Comparison of ENCODE assay signal across 8 mouse cellular contexts in genomic region chr5:30343107-30343506, GRCm38 (mm10).
DNase-seq lines count a peak whose midpoint lies in the region; ATAC-seq and TF ChIP-seq lines count a peak whose summit lies in the region.

No protein-coding gene starts in this region.

- DNase-seq in CH12.LX (ENCODE audit: extremely low read depth) = peak; percentile 61
- DNase-seq in layer of hippocampus, adult 2 months (ENCODE audit: low spot score in 2 of 2) = peak; percentile 33 to 66
- DNase-seq in lung, adult 18-20 months = peak; percentile 40 to 53
- peak; percentile 75 to 80 for DNase-seq in thymus, postnatal 36 days

- H3K9ac ChIP-seq in CH12.LX (ENCODE audit: insufficient read depth, low read depth) = no peak overlapping the region

- no peaks in the 10 kb centered on the region for H3K36me3 ChIP-seq in CH12.LX (replicated peaks in 1 of 2; ENCODE audit: control insufficient read depth in 1 of 2, insufficient read depth in 1 of 2, low read length in 1 of 2)

- peak; percentile 56 to 69; a peak in 3 of 4 replicates for ATAC-seq in hematopoietic stem cell, adult 5-6 weeks (replicated peaks in 1 of 2; ENCODE audit: insufficient read depth in 1 of 2, low FRiP score in 2 of 2, low TSS enrichment in 1 of 2, low read depth in 1 of 2, poor library complexity in 2 of 2, severe bottlenecking in 2 of 2)

- TF ChIP-seq POLR2A in CH12.LX (IDR thresholded peaks at IDR 0.05; ENCODE audit: low read depth, low read length) = no peak
- TF ChIP-seq POLR2A in bone marrow, adult 2 months (IDR thresholded peaks at IDR 0.05; ENCODE audit: borderline replicate concordance, control insufficient read depth, low read depth, low read length) = no peak
- no peak for TF ChIP-seq POLR2A in embryonic fibroblast, embryonic 13.5 days (IDR thresholded peaks at IDR 0.05; ENCODE audit: low read depth, low read length)
- TF ChIP-seq POLR2A in olfactory bulb, adult 2 months (IDR thresholded peaks at IDR 0.05; ENCODE audit: insufficient read depth, low read depth, low read length) = no peak

- no peaks in the 10 kb centered on the region for H3K79me2 ChIP-seq in CH12.LX (replicated peaks; ENCODE audit: control insufficient read depth, extremely low read depth, insufficient read depth, poor library complexity, severe bottlenecking)

- no peaks in the 10 kb centered on the region for H3K27me3 ChIP-seq in CH12.LX (replicated peaks)

- WGBS in bone marrow, adult 2 months = 14% methylated on average over 9 of the region's 9 CpGs
- 17% methylated on average over 9 of the region's 9 CpGs for WGBS in olfactory bulb, adult 2 months

- no peak for TF ChIP-seq EP300 in CH12.LX (IDR thresholded peaks at IDR 0.05; ENCODE audit: low read length)

- peak; percentile 46 to 97 for TF ChIP-seq CTCF in CH12.LX (conservative IDR thresholded peaks at IDR 0.05 in 1 of 2, IDR thresholded peaks at IDR 0.05 in 1 of 2; ENCODE audit: low read depth in 2 of 2, low read length in 2 of 2)
- TF ChIP-seq CTCF in bone marrow, adult 2 months (IDR thresholded peaks at IDR 0.05; ENCODE audit: control insufficient read depth, insufficient read depth, low read length) = peak; percentile 75
- TF ChIP-seq CTCF in embryonic fibroblast, embryonic 13.5 days (IDR thresholded peaks at IDR 0.05; ENCODE audit: borderline replicate concordance, insufficient read depth, low read length) = peak; percentile 88
- TF ChIP-seq CTCF in layer of hippocampus, adult 2 months (conservative IDR thresholded peaks at IDR 0.05) = peak; percentile 91
- peak; percentile 87 for TF ChIP-seq CTCF in olfactory bulb, adult 2 months (IDR thresholded peaks at IDR 0.05; ENCODE audit: insufficient read depth, low read depth, low read length)

- no peak overlapping the region for H3K4me3 ChIP-seq in CH12.LX (replicated peaks in 1 of 3; ENCODE audit: low read depth in 2 of 3, low read length in 2 of 3, poor library complexity in 1 of 3)
- no peak overlapping the region for H3K4me3 ChIP-seq in bone marrow, adult 2 months (replicated peaks; ENCODE audit: control insufficient read depth, low read depth, low read length)
- no peak overlapping the region for H3K4me3 ChIP-seq in embryonic fibroblast, embryonic 13.5 days (ENCODE audit: insufficient read depth, low read length)
- no peak overlapping the region for H3K4me3 ChIP-seq in layer of hippocampus, adult 2 months
- H3K4me3 ChIP-seq in olfactory bulb, adult 2 months (ENCODE audit: insufficient read depth, low read depth, low read length) = no peak overlapping the region

- dilution Hi-C loops in CH12.LX (cut with MboI; ENCODE audit: extremely low pct_ligation_motif_present, extremely low pct_unique_long_range_greater_than_20kb, low sequenced_read_pairs) = no loop called here

- H3K4me1 ChIP-seq in CH12.LX (ENCODE audit: control insufficient read depth in 1 of 2, insufficient read depth in 2 of 2) = peaks cover 2 to 8% of the 10 kb centered on the region in 2 experiments; a peak in 2 of 4 replicates
- H3K4me1 ChIP-seq in bone marrow, adult 2 months (ENCODE audit: control insufficient read depth, insufficient read depth, low read length) = no peaks in the 10 kb centered on the region
- H3K4me1 ChIP-seq in embryonic fibroblast, embryonic 13.5 days (ENCODE audit: control insufficient read depth, insufficient read depth, low read length) = no peaks in the 10 kb centered on the region
- peaks cover 8% of the 10 kb centered on the region for H3K4me1 ChIP-seq in olfactory bulb, adult 2 months (ENCODE audit: control insufficient read depth, insufficient read depth, low read length)

- in situ Hi-C loops in CH12.LX (cut with MboI; ENCODE audit: low pct_ligation_motif_present, low pct_unique_long_range_greater_than_20kb, low sequenced_read_pairs) = no loop called here

- no peaks in the 10 kb centered on the region for H3K9me3 ChIP-seq in CH12.LX (replicated peaks; ENCODE audit: low read length)

- no peak overlapping the region for H3K27ac ChIP-seq in CH12.LX (ENCODE audit: insufficient read depth, low read depth)
- no peak overlapping the region for H3K27ac ChIP-seq in bone marrow, adult 2 months (ENCODE audit: control insufficient read depth, insufficient read depth, low read depth, low read length, poor library complexity)
- H3K27ac ChIP-seq in embryonic fibroblast, embryonic 13.5 days (ENCODE audit: insufficient read depth, low read length) = no peak overlapping the region
- H3K27ac ChIP-seq in layer of hippocampus, adult 2 months = no peak overlapping the region
- H3K27ac ChIP-seq in olfactory bulb, adult 2 months (ENCODE audit: insufficient read depth, low read depth, low read length) = no peak overlapping the region

- peak; percentile 96 for TF ChIP-seq RAD21 in CH12.LX (IDR thresholded peaks at IDR 0.05; ENCODE audit: low read depth, low read length)

- H3K4me2 ChIP-seq in CH12.LX (ENCODE audit: insufficient read depth, low read depth, poor library complexity, severe bottlenecking) = no peak overlapping the region

TF ChIP-seq in CH12.LX, 34 proteins besides CTCF, POLR2A, EP300 and RAD21:
- peak; percentile 95 for TF ChIP-seq SMC3 (IDR thresholded peaks at IDR 0.05; ENCODE audit: low read depth, low read length)
- no peak for TF ChIP-seq MYC (IDR thresholded peaks at IDR 0.05; ENCODE audit: low read depth, low read length)
- TF ChIP-seq ETS1 (conservative IDR thresholded peaks at IDR 0.05; ENCODE audit: low read depth, low read length) = no peak
- TF ChIP-seq USF2 (conservative IDR thresholded peaks at IDR 0.05; ENCODE audit: low read depth, low read length) = no peak
- TF ChIP-seq MAFK (IDR thresholded peaks at IDR 0.05; ENCODE audit: insufficient replicate concordance, low read length) = peak; percentile 44; the same call in 1 of the 2 replicates
- no peak for TF ChIP-seq MAZ (IDR thresholded peaks at IDR 0.05; ENCODE audit: low read depth, low read length)
- TF ChIP-seq ZC3H11A (IDR thresholded peaks at IDR 0.05; ENCODE audit: low read depth, low read length) = peak; percentile 68
- TF ChIP-seq GABPA (IDR thresholded peaks at IDR 0.05; ENCODE audit: insufficient replicate concordance, low read depth, low read length) = no peak
